Mouse (Mus musculus): ENCODE results near the gene Nav2. TPM values are rescaled to one million over a fixed set of nuclear protein-coding genes. Genes with fewer than 3 reads are reported as not detected.

Nav2 gene
- polyA plus RNA-seq, 1 experiment = 10.1 TPM

DNA sequence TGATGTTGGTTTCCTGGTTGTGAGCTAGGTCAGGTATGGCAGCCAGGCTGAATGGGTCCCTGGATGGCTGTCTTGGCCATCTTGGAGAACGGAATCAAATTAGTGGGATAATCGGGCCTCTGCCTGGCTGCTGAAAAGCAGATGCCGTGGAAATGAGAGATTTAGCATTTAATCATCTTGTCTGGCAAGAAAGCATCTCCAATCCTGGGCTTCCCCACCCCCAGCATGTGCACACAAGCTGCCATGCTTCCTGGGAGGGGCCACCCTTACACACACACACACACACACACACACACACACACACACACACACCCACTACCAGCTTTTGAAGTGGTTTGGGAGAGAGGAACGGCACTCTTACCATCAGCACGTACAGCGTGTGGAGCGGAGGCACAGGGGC, 506.6 kb downstream of the Nav2 start:
- Histone ChIP-seq H3K4me1 (ENCODE audit: control insufficient read depth, insufficient read depth, insufficient read length, low read length) (no peaks in the 10 kb centered on the region), H3K4me3 (ENCODE audit: insufficient read depth, low read depth, low read length) (no peak overlapping the region), H3K27ac (replicated peaks; ENCODE audit: low read depth, low read length) (no peak overlapping the region)

DNA sequence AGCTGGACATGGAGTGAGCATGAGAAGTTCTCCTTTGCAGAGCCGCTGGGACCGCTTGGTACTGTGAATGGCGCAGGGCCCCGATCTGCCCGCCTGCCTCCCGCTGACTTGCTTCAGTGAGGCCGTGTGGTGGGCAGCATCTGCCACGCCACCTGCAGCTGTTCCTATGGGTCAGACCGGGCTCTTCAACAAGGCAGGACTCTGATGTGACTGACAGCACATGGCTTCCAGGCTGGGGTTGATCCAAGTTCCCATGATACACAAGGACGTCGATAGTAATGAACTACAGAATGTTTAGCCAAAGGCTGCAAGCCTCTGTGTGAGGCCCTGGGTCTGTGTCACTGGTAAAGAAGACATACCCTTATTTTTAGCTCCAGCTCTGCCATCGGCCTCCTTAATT, 507.2 kb downstream of the Nav2 start:
- Histone ChIP-seq H3K4me3 (ENCODE audit: insufficient read depth, low read depth, low read length) (no peak overlapping the region), H3K4me1 (ENCODE audit: control insufficient read depth, insufficient read depth, insufficient read length, low read length) (0 out of 2 replicates have a peak, but pooled peaks cover 2% of the 10 kb centered on the region), H3K27ac (replicated peaks; ENCODE audit: low read depth, low read length) (no peak overlapping the region)

DNA sequence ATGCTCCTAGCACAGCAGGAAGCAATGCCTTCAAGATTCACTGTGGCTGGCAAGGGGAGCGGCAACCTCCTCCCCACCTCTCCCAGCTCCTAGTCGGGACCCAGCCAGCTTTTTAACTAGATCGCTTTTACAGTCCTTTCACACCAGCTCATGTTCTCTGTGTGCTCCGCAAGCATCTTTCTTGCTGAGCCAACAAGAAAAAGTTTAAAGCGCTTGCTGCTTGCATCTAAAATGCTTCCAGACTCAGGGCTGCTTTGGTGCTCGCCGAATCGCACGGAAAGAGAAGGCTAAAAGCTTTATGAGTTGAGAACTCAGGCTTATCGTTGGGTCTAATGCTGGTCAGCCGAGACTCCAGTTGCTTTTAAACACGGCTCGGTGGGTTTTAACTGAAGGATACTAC, 510.3 kb downstream of the Nav2 start:
- Histone ChIP-seq H3K4me3 (ENCODE audit: insufficient read depth, low read depth, low read length) (no peak overlapping the region), H3K27ac (replicated peaks; ENCODE audit: low read depth, low read length) (no peak overlapping the region)

GRCm38 (mm10) chr7:49420139-49420802, 511.8 kb downstream of the Nav2 start:
- no peak overlapping the region for H3K27ac ChIP-seq (replicated peaks; ENCODE audit: low read depth, low read length)
- H3K4me1 ChIP-seq (ENCODE audit: control insufficient read depth, insufficient read depth, insufficient read length, low read length) = 0 out of 2 replicates have a peak, but pooled peaks cover 2% of the 10 kb centered on the region
- H3K4me3 ChIP-seq (ENCODE audit: insufficient read depth, low read depth, low read length) = no peak overlapping the region

More for the DNA sequence above, 510.3 kb downstream of the Nav2 start:
- H3K4me1 ChIP-seq (ENCODE audit: control insufficient read depth, insufficient read depth, insufficient read length, low read length) = 0 out of 2 replicates have a peak, but pooled peaks cover 2% of the 10 kb centered on the region

DNA sequence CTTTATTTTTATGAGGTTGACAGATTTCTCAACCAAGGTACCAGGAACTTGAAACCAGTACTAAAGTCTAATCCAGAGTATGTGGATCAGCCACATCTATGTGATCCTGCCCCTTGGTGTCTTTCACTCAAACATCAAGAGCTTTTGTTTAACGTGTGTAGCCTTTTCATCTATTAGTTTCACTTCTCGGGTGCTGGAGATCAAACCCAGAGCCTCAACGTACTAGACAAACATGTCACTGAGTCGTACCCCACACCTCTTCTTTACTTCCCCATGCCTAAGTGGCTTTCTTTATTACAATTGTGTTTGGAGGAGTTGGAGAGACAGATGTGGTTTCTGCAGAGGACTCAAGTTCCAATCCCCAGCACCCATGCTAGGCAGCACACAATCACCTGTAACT, 512.7 kb downstream of the Nav2 start:
- no peak overlapping the region for H3K27ac ChIP-seq (replicated peaks; ENCODE audit: low read depth, low read length)
- 0 out of 2 replicates have a peak, but pooled peaks cover 2% of the 10 kb centered on the region for H3K4me1 ChIP-seq (ENCODE audit: control insufficient read depth, insufficient read depth, insufficient read length, low read length)
- no peak overlapping the region for H3K4me3 ChIP-seq (ENCODE audit: insufficient read depth, low read depth, low read length)

DNA sequence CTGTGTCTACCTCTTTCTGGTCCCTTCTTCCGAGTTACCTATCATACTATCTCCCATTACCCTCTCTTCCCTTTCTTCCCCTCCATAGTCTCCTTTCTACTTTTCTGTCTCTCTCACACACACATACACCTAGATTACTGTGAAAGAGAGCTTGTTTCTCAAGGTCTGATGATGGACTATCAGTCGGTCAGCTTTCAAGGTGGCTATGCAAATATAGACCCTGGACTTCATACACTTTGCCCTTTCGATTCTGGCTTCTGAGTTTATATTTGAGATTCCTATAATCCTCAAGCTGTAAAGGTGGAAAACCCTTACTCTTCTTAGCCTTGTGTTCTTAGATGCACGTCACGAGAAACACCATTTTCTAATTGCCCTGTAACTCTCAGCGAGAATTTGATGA, 515.4 kb downstream of the Nav2 start:
- Histone ChIP-seq H3K4me1 (ENCODE audit: control insufficient read depth, insufficient read depth, insufficient read length, low read length) (peaks cover 2% of the 10 kb centered on the region; the same call in 1 of the 2 replicates), H3K4me3 (ENCODE audit: insufficient read depth, low read depth, low read length) (no peak overlapping the region), H3K27ac (replicated peaks; ENCODE audit: low read depth, low read length) (no peak overlapping the region)

GRCm38 (mm10) chr7:49426060-49426459, 517.5 kb downstream of the Nav2 start:
- no peaks in the 10 kb centered on the region; the same call in 1 of the 2 replicates for H3K4me1 ChIP-seq (ENCODE audit: control insufficient read depth, insufficient read depth, insufficient read length, low read length)
- no peak overlapping the region for H3K27ac ChIP-seq (replicated peaks; ENCODE audit: low read depth, low read length)
- no peak overlapping the region for H3K4me3 ChIP-seq (ENCODE audit: insufficient read depth, low read depth, low read length)

GRCm38 (mm10) chr7:49427843-49428242, 519.3 kb downstream of the Nav2 start:
- H3K4me3 ChIP-seq (ENCODE audit: insufficient read depth, low read depth, low read length) = no peak overlapping the region
- H3K4me1 ChIP-seq (ENCODE audit: control insufficient read depth, insufficient read depth, insufficient read length, low read length) = no peaks in the 10 kb centered on the region; the same call in 1 of the 2 replicates
- H3K27ac ChIP-seq (replicated peaks; ENCODE audit: low read depth, low read length) = no peak overlapping the region

- Histone ChIP-seq H3K4me1 (ENCODE audit: control insufficient read depth, insufficient read depth, insufficient read length, low read length) (no peaks in the 10 kb centered on the region; the same call in 1 of the 2 replicates), H3K27ac (replicated peaks; ENCODE audit: low read depth, low read length) (no peak overlapping the region), H3K4me3 (ENCODE audit: insufficient read depth, low read depth, low read length) (no peak overlapping the region)
Measured at GRCm38 (mm10) chr7:49428947-49429346, 520.4 kb downstream of the Nav2 start.

GRCm38 (mm10) chr7:49430808-49431207, 522.3 kb downstream of the Nav2 start:
- H3K27ac ChIP-seq (replicated peaks; ENCODE audit: low read depth, low read length) = no peak overlapping the region
- no peak overlapping the region for H3K4me3 ChIP-seq (ENCODE audit: insufficient read depth, low read depth, low read length)
- H3K4me1 ChIP-seq (ENCODE audit: control insufficient read depth, insufficient read depth, insufficient read length, low read length) = no peaks in the 10 kb centered on the region; the same call in 1 of the 2 replicates

- Histone ChIP-seq H3K4me1 (ENCODE audit: control insufficient read depth, insufficient read depth, insufficient read length, low read length) (no peaks in the 10 kb centered on the region), H3K4me3 (ENCODE audit: insufficient read depth, low read depth, low read length) (no peak overlapping the region), H3K27ac (replicated peaks; ENCODE audit: low read depth, low read length) (no peak overlapping the region)
Measured at GRCm38 (mm10) chr7:49433945-49434344, 525.4 kb downstream of the Nav2 start.

- no peaks in the 10 kb centered on the region for H3K4me1 ChIP-seq (ENCODE audit: control insufficient read depth, insufficient read depth, insufficient read length, low read length)
- no peak overlapping the region for H3K4me3 ChIP-seq (ENCODE audit: insufficient read depth, low read depth, low read length)
- H3K27ac ChIP-seq (replicated peaks; ENCODE audit: low read depth, low read length) = no peak overlapping the region
Measured at GRCm38 (mm10) chr7:49436492-49436891, 528.0 kb downstream of the Nav2 start.

- Histone ChIP-seq H3K4me1 (ENCODE audit: control insufficient read depth, insufficient read depth, insufficient read length, low read length) (no peaks in the 10 kb centered on the region), H3K27ac (replicated peaks; ENCODE audit: low read depth, low read length) (no peak overlapping the region), H3K4me3 (ENCODE audit: insufficient read depth, low read depth, low read length) (no peak overlapping the region)
Measured at GRCm38 (mm10) chr7:49437901-49438300, 529.4 kb downstream of the Nav2 start.

GRCm38 (mm10) chr7:49439136-49439535, 530.6 kb downstream of the Nav2 start:
- Histone ChIP-seq H3K4me3 (ENCODE audit: insufficient read depth, low read depth, low read length) (no peak overlapping the region), H3K27ac (replicated peaks; ENCODE audit: low read depth, low read length) (no peak overlapping the region), H3K4me1 (ENCODE audit: control insufficient read depth, insufficient read depth, insufficient read length, low read length) (no peaks in the 10 kb centered on the region)

DNA sequence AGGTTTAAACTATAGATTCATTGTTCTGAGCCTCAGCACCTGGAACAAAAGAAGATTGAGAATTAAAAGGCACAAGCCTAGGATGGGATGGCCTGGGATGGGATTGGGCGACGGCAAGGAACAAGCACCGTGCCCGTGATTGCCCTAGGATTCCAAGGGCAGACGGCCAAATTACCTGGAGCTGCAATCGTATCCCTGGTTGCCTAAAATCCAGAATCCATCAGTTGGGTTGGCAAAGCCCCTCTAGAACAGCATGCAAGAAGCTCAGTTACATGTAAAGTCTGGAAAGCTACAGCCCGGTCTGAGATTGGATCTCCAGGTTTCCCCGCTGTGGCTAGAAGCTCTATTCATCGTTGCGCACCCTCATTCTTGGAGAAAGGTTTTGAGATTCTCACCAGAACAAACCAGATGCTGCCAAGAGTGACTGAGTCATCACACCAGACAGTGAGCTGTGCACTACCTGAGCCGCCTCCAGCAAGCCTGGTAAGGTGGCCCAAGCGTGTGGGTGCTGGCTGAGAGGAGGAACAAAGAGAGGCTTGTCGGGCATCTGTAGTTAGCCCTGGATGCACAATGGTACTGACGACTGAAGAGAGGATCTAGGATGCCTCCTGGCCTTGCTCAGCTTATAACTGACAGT, 531.9 kb downstream of the Nav2 start:
- Histone ChIP-seq H3K4me1 (ENCODE audit: control insufficient read depth, insufficient read depth, insufficient read length, low read length) (no peaks in the 10 kb centered on the region), H3K4me3 (ENCODE audit: insufficient read depth, low read depth, low read length) (no peak overlapping the region), H3K27ac (replicated peaks; ENCODE audit: low read depth, low read length) (no peak overlapping the region)

DNA sequence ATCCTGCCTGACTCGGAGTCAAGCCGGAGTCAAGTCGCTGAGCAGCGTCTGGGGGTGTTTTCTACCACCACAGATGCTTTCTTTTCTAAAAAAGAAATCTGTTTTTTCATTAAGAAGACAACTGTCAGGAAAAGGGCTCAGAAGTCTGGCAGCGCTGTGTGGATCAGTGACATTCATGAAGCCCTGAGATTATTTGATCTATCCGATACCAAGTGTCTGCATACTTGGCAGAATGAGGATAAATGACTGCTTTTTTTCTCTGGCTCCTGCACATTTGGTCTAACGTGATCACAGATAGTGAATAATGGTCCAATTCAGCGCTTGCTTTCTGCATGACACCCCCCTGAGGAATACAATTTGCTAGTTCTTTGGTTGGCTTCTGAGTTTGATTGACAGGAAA, 533.7 kb downstream of the Nav2 start:
- Histone ChIP-seq H3K27ac (replicated peaks; ENCODE audit: low read depth, low read length) (no peak overlapping the region), H3K4me3 (ENCODE audit: insufficient read depth, low read depth, low read length) (no peak overlapping the region), H3K4me1 (ENCODE audit: control insufficient read depth, insufficient read depth, insufficient read length, low read length) (no peaks in the 10 kb centered on the region)
